ENCODE assay signal across 18 mouse cellular contexts in genomic region chr17:27294208-27294604, GRCm38 (mm10).
DNase-seq lines count a peak whose midpoint lies in the region; ATAC-seq and TF ChIP-seq lines count a peak whose summit lies in the region.
"Had no signal": no experiment of that assay in that cellular context is flagged by ENCODE, and none has a peak within 500 bp of the region (broad histone marks: within the 10 kb centered on the region; RNA-seq: fewer than 3 reads in every experiment).

No protein-coding gene starts in this region.

- H3K4me1 ChIP-seq in kidney, embryonic 16.5 days (ENCODE audit: insufficient read depth, low read length) = peaks cover 14% of the 10 kb centered on the region
- peaks cover 4% of the 10 kb centered on the region; the same call in 1 of the 2 replicates for H3K4me1 ChIP-seq in kidney, adult 2 months (ENCODE audit: control insufficient read depth, insufficient read depth, low read length)
- no peaks in the 10 kb centered on the region for H3K4me1 ChIP-seq in lung, adult 2 months (ENCODE audit: control insufficient read depth, insufficient read depth, low read length)
- H3K4me1 ChIP-seq: forebrain, embryonic 13.5 days; midbrain, embryonic 12.5 days; stomach, embryonic 15.5 days had no signal

- H3K9ac ChIP-seq in kidney, embryonic 16.5 days (replicated peaks; ENCODE audit: low read length) = no peak overlapping the region; the same call in 1 of the 2 replicates
- H3K9ac ChIP-seq: forebrain, embryonic 13.5 days; midbrain, embryonic 12.5 days; stomach, embryonic 15.5 days had no signal

- peaks cover 15% of the 10 kb centered on the region for H3K9me3 ChIP-seq in kidney, embryonic 16.5 days (ENCODE audit: low read length)
- H3K9me3 ChIP-seq: stomach, embryonic 15.5 days had no signal

- TF ChIP-seq POLR2A in kidney, adult 2 months (IDR thresholded peaks at IDR 0.05; ENCODE audit: low read depth, low read length) = no peak
- no peak for TF ChIP-seq POLR2A in lung, adult 2 months (IDR thresholded peaks at IDR 0.05; ENCODE audit: borderline replicate concordance, extremely low read depth, low read depth, low read length)

- H3K4me2 ChIP-seq in kidney, embryonic 16.5 days (replicated peaks; ENCODE audit: low read depth, low read length) = no peak overlapping the region
- H3K4me2 ChIP-seq: forebrain, embryonic 13.5 days; midbrain, embryonic 12.5 days; stomach, embryonic 15.5 days had no signal

- intact Hi-C loops in gastrocnemius, adult 2 months (cut with DNase I) = no loop called here

- TF ChIP-seq CTCF in gastrocnemius, adult 2 months (IDR thresholded peaks at IDR 0.05) = no peak
- no peak for TF ChIP-seq CTCF in kidney, adult 2 months (conservative IDR thresholded peaks at IDR 0.05; ENCODE audit: insufficient read depth, insufficient read length, low read depth, low read length)
- no peak for TF ChIP-seq CTCF in lung, adult 2 months (IDR thresholded peaks at IDR 0.05; ENCODE audit: insufficient read depth, low read length)

- no peak overlapping the region for H3K4me3 ChIP-seq in gastrocnemius, adult 2 months
- no peak overlapping the region for H3K4me3 ChIP-seq in kidney, embryonic 16.5 days (ENCODE audit: low read length)
- H3K4me3 ChIP-seq in kidney, adult 2 months (ENCODE audit: insufficient read depth, low read depth, low read length) = no peak overlapping the region
- H3K4me3 ChIP-seq in lung, adult 2 months (replicated peaks; ENCODE audit: extremely low read depth, low read depth, low read length) = no peak overlapping the region
- H3K4me3 ChIP-seq: forebrain, embryonic 13.5 days; midbrain, embryonic 12.5 days; myocyte; stomach, embryonic 15.5 days had no signal

- DNase-seq in gastrocnemius, adult 2 months = peak; percentile 14
- no peak for DNase-seq in gastrocnemius, postnatal 25 days
- no peak for DNase-seq in kidney, adult 2 months
- peak; percentile 41 for DNase-seq in embryo, embryonic 11 days
- DNase-seq in kidney, postnatal 4 days = peak; percentile 76 to 89
- no peak for DNase-seq in thymus, postnatal 14 days
- no peak for DNase-seq in lung, adult 2 months
- DNase-seq: adrenal gland, postnatal 10 days; B cell, adult 2 months; cerebellum, adult 11-12 months; lung, adult 18-20 months; thymus, adult 2 months had no signal

- H3K27ac ChIP-seq in gastrocnemius, adult 2 months = no peak overlapping the region
- H3K27ac ChIP-seq in kidney, embryonic 16.5 days (ENCODE audit: low read length) = peak overlapping the region; percentile 88
- H3K27ac ChIP-seq in kidney, adult 2 months (ENCODE audit: insufficient read depth, low read depth, low read length) = no peak overlapping the region
- H3K27ac ChIP-seq: forebrain, embryonic 13.5 days; macrophage; midbrain, embryonic 12.5 days; stomach, embryonic 15.5 days had no signal

- WGBS in kidney, embryonic 16.5 days = 18% methylated on average over 5 of the region's 5 CpGs
- WGBS in kidney, adult 2 months = 30% methylated on average over 5 of the region's 5 CpGs
- WGBS in lung, adult 2 months = 60% methylated on average over 5 of the region's 5 CpGs

- no peaks in the 10 kb centered on the region for H3K27me3 ChIP-seq in kidney, embryonic 16.5 days (ENCODE audit: insufficient read depth, low read length)
- H3K27me3 ChIP-seq in kidney, adult 2 months (replicated peaks; ENCODE audit: control insufficient read depth, insufficient read depth, low read length) = no peaks in the 10 kb centered on the region
- H3K27me3 ChIP-seq: midbrain, embryonic 12.5 days; stomach, embryonic 15.5 days had no signal

- ATAC-seq in kidney, embryonic 16.5 days (ENCODE audit: low FRiP score, low TSS enrichment) = peak; percentile 89
- ATAC-seq: forebrain, embryonic 13.5 days had no signal

- no peaks in the 10 kb centered on the region for H3K36me3 ChIP-seq in kidney, embryonic 16.5 days (ENCODE audit: insufficient read depth, low read length)
- no peaks in the 10 kb centered on the region for H3K36me3 ChIP-seq in kidney, adult 2 months (ENCODE audit: control insufficient read depth, insufficient read depth, low read length)
- H3K36me3 ChIP-seq: midbrain, embryonic 12.5 days; stomach, embryonic 15.5 days had no signal

Comparison
In these comparisons a context has a peak if more than half of its experiments do, and no peak if none do; other contexts are left out.
1. DNase-seq: peak in gastrocnemius, adult 2 months (single experiment), embryo, embryonic 11 days (single experiment) and kidney, postnatal 4 days (2 of 2); none in gastrocnemius, postnatal 25 days (single experiment), kidney, adult 2 months (single experiment), thymus, postnatal 14 days (single experiment) and lung, adult 2 months (single experiment).